Mouse (Mus musculus) intestine, postnatal 0 days (tissue): ENCODE data around the gene 5730522E02Rik. TPM values are rescaled to one million over a fixed set of nuclear protein-coding genes. Genes with fewer than 3 reads are reported as not detected.

Experiments used
- ATAC-seq: fragments of 200-750 bp; cut with Nextera tagmentation; 2 replicates; pipeline ENCODE4 v1.8.0; 2017; ENCODE audit warnings: mild to moderate bottlenecking, moderate TSS enrichment, moderate library complexity
- H3K27ac ChIP-seq: fragments of 300-500 bp; sonication (generic); 2 replicates; pipeline ENCODE4 v1.5.1; 2014; ENCODE audit warnings: mild to moderate bottlenecking, low read depth, low read length, moderate library complexity
- H3K27me3 ChIP-seq: fragments of 300-500 bp; sonication (generic); replicated peaks from 2 replicates; pipeline ENCODE4 v1.6.1; 2014; ENCODE audit warnings: low read length, mixed read lengths; ENCODE audit not compliant: control insufficient read depth, insufficient read depth
- H3K36me3 ChIP-seq: fragments of 300-500 bp; sonication (generic); 2 replicates; pipeline ENCODE4 v1.6.1; 2014; ENCODE audit warnings: mild to moderate bottlenecking, moderate library complexity; ENCODE audit not compliant: control insufficient read depth, insufficient read depth
- H3K4me1 ChIP-seq: fragments of 300-500 bp; sonication (generic); replicated peaks from 2 replicates; pipeline ENCODE4 v1.6.1; 2014; ENCODE audit warnings: antibody characterized with exemption, low read length, mixed read lengths; ENCODE audit not compliant: control insufficient read depth, insufficient read depth
- H3K4me2 ChIP-seq: fragments of 300-500 bp; sonication (generic); replicated peaks from 2 replicates; pipeline ENCODE4 v1.6.1; 2014; ENCODE audit warnings: low read depth, mild to moderate bottlenecking, moderate library complexity
- H3K4me3 ChIP-seq: fragments of 300-500 bp; sonication (generic); 2 replicates; pipeline ENCODE4 v1.5.1; 2014; ENCODE audit warnings: low read depth, low read length
- H3K9ac ChIP-seq: fragments of 300-500 bp; sonication (generic); 2 replicates; pipeline ENCODE4 v1.6.1; 2014; ENCODE audit warnings: mild to moderate bottlenecking, low read depth, low read length
- H3K9me3 ChIP-seq: fragments of 300-500 bp; sonication (generic); 2 replicates; pipeline ENCODE4 v1.6.1; 2016; ENCODE audit warnings: mixed run types; ENCODE audit not compliant: control insufficient read depth
- CTCF ChIP-seq: sonication (generic); IDR thresholded peaks from 2 replicates; pipeline ENCODE4 v1.5.1; 2016; ENCODE audit warnings: low read depth, mild to moderate bottlenecking, control low read depth, antibody characterized with exemption, moderate library complexity
- WGBS: fragments of 180-500 bp; shearing (Covaris S2); extraction: QIAGEN DNeasy Blood & Tissue Kit; methylation state at CpG from one replicate; pipeline ENCODE4 v1.1.7; 2014; 5-methylcytosine and 5-hydroxymethylcytosine counted together
- polyA plus RNA-seq: library from polyadenylated mRNA; unstranded; fragments of >200 nt; fragmentation: Nextera tagmentation; extraction: Ambion mirVana; gene quantifications from 2 replicates; pipeline ENCODE4 v1.2.1, GENCODE M21; 2015

The 5730522E02Rik gene
- polyA plus RNA-seq, 1 experiment from 2014 or later: 0.77 TPM

DNA sequence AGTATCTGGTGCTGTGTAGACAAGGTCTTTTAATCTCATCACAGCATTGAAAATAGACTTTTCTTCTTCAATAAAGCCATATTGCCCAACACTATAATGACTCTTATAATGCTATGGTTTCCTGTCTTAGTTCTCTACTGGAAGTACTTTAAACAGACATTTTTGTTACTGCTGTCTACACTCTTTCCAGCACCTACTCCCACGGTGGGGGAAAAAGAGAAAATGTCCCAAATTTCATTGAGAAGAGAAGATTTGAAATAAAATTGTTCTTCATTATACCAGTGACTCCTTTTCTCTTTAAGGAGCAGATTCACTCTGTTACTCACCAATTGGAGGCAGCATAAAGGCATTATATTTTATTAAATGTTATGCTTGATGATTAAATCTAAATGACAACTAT is 72.5 kb downstream of the 5730522E02Rik start:
- ATAC-seq: no peak
- H3K27me3 ChIP-seq: no peaks in the 10 kb centered on the region
- no peak overlapping the region for H3K9ac ChIP-seq
- H3K27ac ChIP-seq: no peak overlapping the region
- no peaks in the 10 kb centered on the region for H3K36me3 ChIP-seq
- no peak overlapping the region for H3K4me3 ChIP-seq
- WGBS: 90% methylated on average over 1 of the region's 1 CpGs
- no peak for TF ChIP-seq CTCF
- H3K9me3 ChIP-seq: no peaks in the 10 kb centered on the region
- no peaks in the 10 kb centered on the region for H3K4me1 ChIP-seq
- H3K4me2 ChIP-seq: no peak overlapping the region

GRCm38 (mm10) chr11:26130911-26131310 is 79.7 kb downstream of the 5730522E02Rik start:
- 52% methylated on average over 11 of the region's 11 CpGs for WGBS
- peaks cover 4% of the 10 kb centered on the region; the same call in 1 of the 2 replicates for H3K4me1 ChIP-seq
- no peak for ATAC-seq
- TF ChIP-seq CTCF: no peak
- no peaks in the 10 kb centered on the region for H3K27me3 ChIP-seq
- H3K4me3 ChIP-seq: no peak overlapping the region
- H3K36me3 ChIP-seq: no peaks in the 10 kb centered on the region
- H3K9me3 ChIP-seq: no peaks in the 10 kb centered on the region
- no peak overlapping the region for H3K9ac ChIP-seq
- H3K4me2 ChIP-seq: no peak overlapping the region
- H3K27ac ChIP-seq: no peak overlapping the region

DNA sequence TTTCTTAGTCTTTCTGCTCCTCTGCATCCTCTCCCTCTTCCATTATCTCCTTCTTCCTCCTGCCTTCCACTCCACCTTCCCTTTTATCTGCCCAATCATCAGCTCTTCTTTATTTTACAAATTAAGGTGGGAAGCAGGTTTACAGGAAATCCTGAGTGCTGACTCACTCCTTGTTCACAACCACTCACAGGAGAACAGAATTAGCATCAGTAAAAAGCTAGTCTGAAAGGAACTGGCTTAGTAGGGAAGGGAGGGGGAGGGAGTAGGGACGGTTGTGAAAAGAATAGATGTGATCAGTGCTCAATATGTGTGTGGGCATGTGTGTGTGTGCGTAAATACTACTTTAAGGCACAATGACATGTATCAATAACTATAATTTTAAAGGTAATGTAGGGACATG is 81.5 kb downstream of the 5730522E02Rik start:
- H3K4me3 ChIP-seq: no peak overlapping the region
- peak overlapping the region; percentile 37 for H3K4me2 ChIP-seq
- no peak overlapping the region for H3K27ac ChIP-seq
- ATAC-seq: no peak
- no peaks in the 10 kb centered on the region for H3K27me3 ChIP-seq
- H3K36me3 ChIP-seq: no peaks in the 10 kb centered on the region
- TF ChIP-seq CTCF: no peak
- H3K4me1 ChIP-seq: peaks cover 4% of the 10 kb centered on the region; the same call in 1 of the 2 replicates
- H3K9ac ChIP-seq: no peak overlapping the region
- WGBS: 76% methylated on average over 2 of the region's 2 CpGs
- H3K9me3 ChIP-seq: no peaks in the 10 kb centered on the region

DNA sequence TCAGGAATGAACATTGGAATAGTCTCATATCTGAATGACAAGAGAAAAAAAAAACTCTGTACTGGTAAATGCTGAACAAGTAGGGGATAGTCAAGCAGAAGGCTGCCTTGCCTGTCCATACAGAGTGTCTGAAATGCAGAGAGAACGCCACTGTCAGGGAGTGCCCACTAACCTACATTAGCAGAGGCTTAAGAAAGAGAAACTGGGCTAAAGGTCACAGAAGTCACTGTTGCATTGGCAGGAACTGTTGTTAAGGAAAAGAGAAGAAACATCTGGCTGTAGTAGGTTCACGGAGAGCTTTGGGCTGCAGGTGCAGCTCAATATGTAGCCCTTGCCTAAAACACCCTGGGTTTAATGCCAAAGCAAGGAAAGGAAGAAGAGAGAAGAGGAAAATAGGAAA is 82.2 kb downstream of the 5730522E02Rik start:
- H3K4me2 ChIP-seq: peak overlapping the region; percentile 37
- no peaks in the 10 kb centered on the region for H3K9me3 ChIP-seq
- TF ChIP-seq CTCF: no peak
- H3K27ac ChIP-seq: no peak overlapping the region
- ATAC-seq: peak; percentile 69
- no peaks in the 10 kb centered on the region for H3K36me3 ChIP-seq
- peaks cover 4% of the 10 kb centered on the region; the same call in 1 of the 2 replicates for H3K4me1 ChIP-seq
- H3K4me3 ChIP-seq: no peak overlapping the region
- no peak overlapping the region for H3K9ac ChIP-seq
- H3K27me3 ChIP-seq: no peaks in the 10 kb centered on the region
- WGBS: 26% methylated on average over 2 of the region's 2 CpGs

GRCm38 (mm10) chr11:26125923-26126322 is 84.6 kb downstream of the 5730522E02Rik start:
- H3K36me3 ChIP-seq: no peaks in the 10 kb centered on the region
- ATAC-seq: no peak
- no peaks in the 10 kb centered on the region for H3K27me3 ChIP-seq

GRCm38 (mm10) chr11:26120781-26121557 is 89.6 kb downstream of the 5730522E02Rik start:
- no peaks in the 10 kb centered on the region for H3K4me1 ChIP-seq
- no peak for ATAC-seq
- no peak overlapping the region for H3K4me2 ChIP-seq
- no peaks in the 10 kb centered on the region for H3K27me3 ChIP-seq
- no peak for TF ChIP-seq CTCF
- H3K36me3 ChIP-seq: no peaks in the 10 kb centered on the region
- H3K27ac ChIP-seq: no peak overlapping the region
- H3K4me3 ChIP-seq: no peak overlapping the region
- H3K9ac ChIP-seq: no peak overlapping the region
- H3K9me3 ChIP-seq: no peaks in the 10 kb centered on the region
- WGBS: 74% methylated on average over 8 of the region's 8 CpGs

More at GRCm38 (mm10) chr11:26125923-26126322, 84.6 kb downstream of the 5730522E02Rik start:
- TF ChIP-seq CTCF: peak; percentile 14; the same call in 1 of the 2 replicates
- Histone ChIP-seq H3K4me3 (no peak overlapping the region), H3K4me1 (peaks cover 4% of the 10 kb centered on the region; the same call in 1 of the 2 replicates), H3K4me2 (no peak overlapping the region), H3K9ac (no peak overlapping the region), H3K9me3 (no peaks in the 10 kb centered on the region), H3K27ac (no peak overlapping the region)
